Mouse (Mus musculus): Measurements from ENCODE around the gene Slc37a2. TPM values are rescaled to one million over a fixed set of nuclear protein-coding genes. Genes with fewer than 3 reads are reported as not detected.
A peak's percentile ranks its signal among the peaks of the same experiment; 100 is the strongest.

Gene Slc37a2
- polyA plus RNA-seq, 1 experiment from 2014 or later: 1.0 TPM

DNA sequence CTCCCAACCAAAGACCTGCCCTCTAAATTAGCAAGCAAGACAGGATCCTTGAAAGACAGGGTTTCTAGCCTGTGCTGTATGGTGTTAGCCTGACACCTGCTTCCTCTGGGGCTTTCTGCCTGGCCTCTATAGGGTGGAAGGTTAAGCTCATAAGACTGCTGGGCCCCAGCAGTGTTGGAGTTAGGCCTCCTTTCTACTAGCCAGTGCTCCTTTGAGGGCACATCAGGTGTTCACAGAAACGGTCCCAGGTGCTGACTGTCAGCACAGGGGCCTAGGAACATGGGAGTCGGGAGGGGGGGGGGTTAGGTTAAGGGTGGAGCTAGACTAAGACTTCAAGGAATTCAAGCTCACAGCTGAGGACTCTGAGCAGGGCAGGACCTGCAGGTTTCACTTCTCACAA, 10.1 kb downstream of the Slc37a2 start:
- no peak for ATAC-seq (ENCODE audit: low read depth)
- H3K9ac ChIP-seq: no peak overlapping the region
- peaks cover 6% of the 10 kb centered on the region; the same call in 1 of the 2 replicates for H3K4me1 ChIP-seq (replicated peaks)
- H3K36me3 ChIP-seq: no peaks in the 10 kb centered on the region
- no peak overlapping the region for H3K4me2 ChIP-seq
- H3K9me3 ChIP-seq: no peaks in the 10 kb centered on the region
- no peak overlapping the region for H3K27ac ChIP-seq (replicated peaks)
- H3K27me3 ChIP-seq: no peaks in the 10 kb centered on the region
- no peak overlapping the region for H3K4me3 ChIP-seq
- WGBS: 85% methylated on average over 2 of the region's 2 CpGs

DNA sequence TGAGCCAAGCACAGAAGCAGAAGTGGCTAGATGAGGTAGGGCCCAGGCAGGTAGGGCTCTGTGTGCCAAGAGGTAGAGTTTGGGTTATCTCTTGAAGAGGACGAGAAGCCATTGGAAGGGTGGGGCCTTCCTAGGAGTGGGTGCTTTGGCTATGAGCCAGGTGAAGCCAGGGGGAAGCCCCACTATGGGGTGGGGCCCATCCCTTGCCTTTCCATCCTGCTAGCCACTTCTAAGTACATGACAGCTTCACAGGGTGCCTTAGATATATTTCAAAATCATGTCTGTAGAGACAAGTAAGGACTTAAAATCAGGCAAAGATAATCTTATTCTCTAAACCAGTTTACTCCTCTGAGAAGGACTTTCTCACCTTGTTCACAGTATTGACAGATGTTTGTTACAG, 10.9 kb downstream of the Slc37a2 start:
- Histone ChIP-seq H3K9me3 (no peaks in the 10 kb centered on the region), H3K27me3 (no peaks in the 10 kb centered on the region), H3K36me3 (no peaks in the 10 kb centered on the region), H3K27ac (replicated peaks) (no peak overlapping the region), H3K4me3 (no peak overlapping the region), H3K4me2 (no peak overlapping the region), H3K9ac (no peak overlapping the region), H3K4me1 (replicated peaks) (peaks cover 6% of the 10 kb centered on the region; the same call in 1 of the 2 replicates)
- WGBS: 81% methylated on average over 1 of the region's 1 CpGs
- ATAC-seq (ENCODE audit: low read depth): no peak

DNA sequence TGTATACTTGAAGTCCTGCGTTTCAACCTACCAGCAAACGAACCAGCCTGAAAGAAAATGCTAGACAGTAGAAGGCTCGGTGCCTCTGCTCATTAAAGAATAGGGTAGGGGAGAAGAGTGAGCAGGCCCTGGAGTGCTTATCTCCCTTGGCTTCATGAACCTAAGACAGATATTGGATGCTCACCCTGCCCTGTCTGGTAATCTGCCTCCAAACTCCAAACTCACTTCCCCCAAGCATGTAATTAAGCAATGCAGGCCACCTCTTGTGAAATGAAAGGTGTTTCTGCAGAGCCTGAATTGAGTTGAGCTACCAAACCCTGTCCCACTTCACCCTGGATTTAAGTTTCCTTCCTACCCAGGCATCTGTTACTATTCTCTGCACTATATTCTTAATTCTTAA, 12.8 kb downstream of the Slc37a2 start:
- WGBS: 85% methylated on average over 3 of the region's 3 CpGs
- H3K9me3 ChIP-seq: no peaks in the 10 kb centered on the region

DNA sequence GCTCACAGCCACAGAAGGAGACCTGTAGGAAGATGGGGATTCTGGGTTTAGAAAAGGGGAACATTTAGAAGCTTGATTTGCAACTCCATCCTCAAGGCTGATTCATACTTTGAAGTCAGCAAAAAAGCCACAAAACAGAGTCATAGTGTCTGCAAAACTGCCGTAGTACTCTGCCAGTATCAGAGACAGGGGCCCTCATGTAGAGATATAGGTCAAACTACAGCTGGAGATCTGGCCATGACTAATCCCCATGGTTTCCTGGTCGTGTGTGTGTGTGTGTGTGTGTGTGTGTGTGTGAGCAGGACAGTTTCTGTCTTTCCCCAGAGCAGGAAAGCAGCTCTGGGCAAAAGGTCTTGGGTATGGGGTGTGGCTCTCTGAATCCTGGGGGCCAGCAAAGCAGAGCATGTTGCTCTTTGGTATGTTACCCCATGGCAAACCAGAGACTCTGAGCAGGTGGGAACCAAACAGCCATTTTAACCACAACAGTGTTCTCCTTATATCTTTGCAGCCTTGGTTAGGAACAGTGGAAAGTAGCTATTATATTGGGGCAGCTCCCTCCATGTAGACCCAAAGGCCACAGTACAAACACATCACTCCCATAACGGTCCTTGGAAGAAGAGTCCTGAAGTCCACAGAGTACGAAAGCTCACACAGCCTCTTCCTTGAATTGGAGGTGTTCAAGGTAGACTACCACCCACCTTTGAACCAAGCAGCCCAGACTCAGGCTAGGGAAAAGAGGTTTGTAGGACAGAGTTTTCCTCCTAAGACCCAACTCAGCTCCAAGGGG, 19.4 kb downstream of the Slc37a2 start:
- whole genome bisulfite sequencing: 72% methylated on average over 4 of the region's 4 CpGs
- no peaks in the 10 kb centered on the region for H3K4me1 ChIP-seq (replicated peaks)

More for the DNA sequence above, 12.8 kb downstream of the Slc37a2 start:
- H3K9ac ChIP-seq: no peak overlapping the region
- no peak for ATAC-seq (ENCODE audit: low read depth)
- H3K36me3 ChIP-seq: no peaks in the 10 kb centered on the region
- H3K27ac ChIP-seq (replicated peaks): no peak overlapping the region
- H3K4me3 ChIP-seq: no peak overlapping the region
- H3K27me3 ChIP-seq: no peaks in the 10 kb centered on the region
- H3K4me1 ChIP-seq (replicated peaks): no peaks in the 10 kb centered on the region
- no peak overlapping the region for H3K4me2 ChIP-seq

DNA sequence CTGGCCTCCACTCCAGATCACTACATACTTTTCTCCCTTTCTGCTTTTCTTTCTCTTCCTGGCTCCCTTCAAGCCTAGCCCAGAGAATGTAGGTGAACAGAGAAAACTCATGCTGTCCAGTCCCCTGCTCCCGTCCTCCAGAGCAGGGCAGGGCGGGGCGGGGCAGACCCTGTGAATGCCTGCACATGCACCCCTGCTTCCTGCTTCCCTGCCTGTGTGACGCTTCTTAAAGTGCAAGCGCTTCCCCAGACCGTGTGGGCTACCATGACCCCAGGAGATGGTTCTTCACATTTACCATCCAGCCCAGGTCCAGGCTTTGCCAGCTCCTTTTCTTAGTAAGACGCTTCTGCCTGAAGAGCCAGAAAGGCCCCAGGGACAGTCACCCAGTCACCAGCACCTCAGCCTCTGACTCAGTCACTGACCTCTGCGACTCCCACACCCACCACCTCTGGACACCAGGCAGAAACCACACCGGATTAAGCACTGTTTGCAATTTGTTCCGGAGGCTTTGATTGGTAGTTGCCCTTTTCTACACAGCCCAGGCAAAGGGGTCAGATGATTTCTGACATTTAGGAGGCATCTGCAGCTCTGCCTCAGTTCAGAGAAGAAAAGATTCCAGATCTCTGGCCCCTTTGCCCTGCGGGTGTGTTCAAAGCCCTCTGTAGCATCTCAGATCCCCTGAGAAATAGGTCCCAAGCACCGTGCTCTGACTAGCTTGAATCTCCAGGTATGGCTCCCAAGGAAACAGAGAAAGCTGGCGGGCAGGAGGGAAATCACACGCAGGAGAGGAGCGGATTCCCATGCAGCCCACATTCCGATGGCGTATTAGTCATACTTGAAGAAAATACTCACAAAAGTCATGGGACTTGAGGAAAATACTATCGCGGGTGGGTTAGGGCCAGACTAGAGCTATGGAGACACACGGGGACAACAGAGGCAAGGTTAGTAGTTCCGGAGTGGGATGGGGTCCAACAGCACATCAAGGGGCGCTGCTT, 23.0 kb downstream of the Slc37a2 start:
- no peak overlapping the region for H3K4me2 ChIP-seq
- H3K27ac ChIP-seq (replicated peaks): no peak overlapping the region
- no peaks in the 10 kb centered on the region for H3K36me3 ChIP-seq
- no peak overlapping the region for H3K4me3 ChIP-seq
- H3K9me3 ChIP-seq: no peaks in the 10 kb centered on the region
- WGBS: 69% methylated on average over 22 of the region's 22 CpGs
- H3K27me3 ChIP-seq: no peaks in the 10 kb centered on the region
- H3K4me1 ChIP-seq (replicated peaks): peaks cover 15% of the 10 kb centered on the region
- no peak overlapping the region for H3K9ac ChIP-seq
- ATAC-seq (ENCODE audit: low read depth): no peak

More for the DNA sequence above, 19.4 kb downstream of the Slc37a2 start:
- H3K9me3 ChIP-seq: no peaks in the 10 kb centered on the region
- no peaks in the 10 kb centered on the region for H3K36me3 ChIP-seq
- no peak for ATAC-seq (ENCODE audit: low read depth)
- no peak overlapping the region for H3K4me2 ChIP-seq
- no peak overlapping the region for H3K9ac ChIP-seq
- no peak overlapping the region for H3K27ac ChIP-seq (replicated peaks)
- no peak overlapping the region for H3K4me3 ChIP-seq
- H3K27me3 ChIP-seq: no peaks in the 10 kb centered on the region

DNA sequence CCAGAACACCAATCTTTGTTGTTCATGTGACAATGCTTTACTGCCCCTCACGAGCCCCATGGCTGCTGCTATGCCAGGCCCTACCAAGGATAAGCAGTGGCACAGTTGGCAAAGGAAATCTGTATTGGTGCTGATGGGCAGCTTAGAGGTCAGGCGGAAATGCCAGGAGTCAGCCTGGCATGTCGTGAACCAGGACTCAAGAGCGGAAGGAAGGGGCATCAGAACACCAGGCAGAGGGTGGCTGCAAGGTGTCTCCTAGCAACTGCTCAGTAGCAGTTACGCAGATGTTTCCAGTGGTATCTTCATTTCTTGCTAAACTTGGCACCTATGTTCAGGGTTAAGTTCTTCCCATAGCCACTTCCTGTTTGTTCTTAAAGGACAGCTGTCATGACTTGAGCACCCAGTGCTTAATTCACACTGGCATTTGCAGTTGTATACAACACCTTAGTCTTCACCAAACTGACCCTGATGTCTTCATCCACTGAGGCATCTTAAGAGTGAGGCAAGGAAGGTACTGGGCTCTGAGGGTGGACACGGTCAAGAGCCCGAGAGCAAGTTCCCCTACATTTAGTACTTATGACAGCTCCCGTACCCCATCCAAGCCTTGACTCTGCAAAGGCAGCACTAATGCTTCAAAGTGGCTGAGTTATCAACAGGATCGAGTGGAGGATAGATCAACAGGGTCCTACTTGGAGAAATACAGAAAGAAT, 24.9 kb downstream of the Slc37a2 start:
- ATAC-seq (ENCODE audit: low read depth): no peak
- H3K36me3 ChIP-seq: 0 out of 2 replicates have a peak, but pooled peaks cover 2% of the 10 kb centered on the region
- H3K27me3 ChIP-seq: no peaks in the 10 kb centered on the region
- H3K9me3 ChIP-seq: no peaks in the 10 kb centered on the region
- H3K27ac ChIP-seq (replicated peaks): no peak overlapping the region
- H3K4me2 ChIP-seq: no peak overlapping the region
- H3K4me1 ChIP-seq (replicated peaks): peaks cover 15% of the 10 kb centered on the region
- 92% methylated on average over 9 of the region's 9 CpGs for WGBS
- no peak overlapping the region for H3K9ac ChIP-seq
- no peak overlapping the region for H3K4me3 ChIP-seq

DNA sequence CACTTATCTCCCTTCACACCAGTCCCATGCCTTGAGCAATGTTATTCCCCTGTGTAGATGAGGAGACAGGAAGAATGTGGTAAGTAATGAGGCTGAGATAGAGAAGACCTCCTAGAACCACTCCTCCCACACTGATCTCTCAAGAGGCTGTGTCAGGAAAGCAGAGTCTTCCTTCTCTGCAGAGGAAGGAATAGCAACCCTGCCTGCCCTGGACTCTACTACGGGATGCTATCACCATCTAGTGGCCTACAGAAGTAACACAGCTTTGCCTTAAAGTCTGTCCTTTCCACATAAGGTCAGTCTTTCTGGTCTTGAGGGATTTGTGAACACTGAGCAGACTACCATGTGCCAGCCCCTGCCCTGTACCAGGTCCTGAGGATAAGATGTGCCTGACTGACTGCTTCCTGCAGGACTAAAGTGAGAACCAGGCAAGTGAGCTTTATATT, 25.6 kb downstream of the Slc37a2 start:
- WGBS: 4% methylated on average over 1 of the region's 1 CpGs
- peak; percentile 91 for ATAC-seq (ENCODE audit: low read depth)
- no peak overlapping the region for H3K4me2 ChIP-seq
- no peaks in the 10 kb centered on the region for H3K9me3 ChIP-seq
- H3K27ac ChIP-seq (replicated peaks): peak overlapping the region; percentile 4; the same call in 1 of the 2 replicates
- H3K4me1 ChIP-seq (replicated peaks): peaks cover 15% of the 10 kb centered on the region
- no peak overlapping the region for H3K4me3 ChIP-seq
- no peaks in the 10 kb centered on the region for H3K27me3 ChIP-seq
- H3K36me3 ChIP-seq: 0 out of 2 replicates have a peak, but pooled peaks cover 3% of the 10 kb centered on the region
- no peak overlapping the region for H3K9ac ChIP-seq

DNA sequence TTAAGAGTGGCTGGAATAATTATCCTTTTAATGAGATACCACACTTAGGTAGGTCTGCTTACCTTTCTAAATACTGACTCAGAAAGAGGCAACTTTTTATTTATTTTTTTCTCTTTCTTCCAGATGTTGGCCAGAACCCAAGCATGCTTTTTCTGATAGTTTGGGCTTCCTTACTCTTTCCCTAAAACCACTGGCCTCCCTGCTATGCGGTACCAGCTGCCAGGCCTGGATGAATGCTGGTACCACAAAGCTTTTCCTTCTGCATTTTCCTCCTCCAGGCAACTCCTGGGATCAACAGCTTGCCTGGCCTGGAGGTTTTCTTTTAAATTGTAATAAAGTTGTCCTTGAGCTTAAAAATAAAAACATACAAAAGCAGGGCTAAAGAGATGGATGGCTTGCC, 30.0 kb downstream of the Slc37a2 start:
- H3K9ac ChIP-seq: no peak overlapping the region
- H3K36me3 ChIP-seq: peaks cover 3% of the 10 kb centered on the region; the same call in 1 of the 2 replicates
- ATAC-seq (ENCODE audit: low read depth): no peak
- no peaks in the 10 kb centered on the region for H3K27me3 ChIP-seq
- H3K4me1 ChIP-seq (replicated peaks): peaks cover 20% of the 10 kb centered on the region
- 97% methylated on average over 1 of the region's 1 CpGs for WGBS
- no peaks in the 10 kb centered on the region for H3K9me3 ChIP-seq
- no peak overlapping the region for H3K27ac ChIP-seq (replicated peaks)
- H3K4me2 ChIP-seq: no peak overlapping the region
- H3K4me3 ChIP-seq: no peak overlapping the region

DNA sequence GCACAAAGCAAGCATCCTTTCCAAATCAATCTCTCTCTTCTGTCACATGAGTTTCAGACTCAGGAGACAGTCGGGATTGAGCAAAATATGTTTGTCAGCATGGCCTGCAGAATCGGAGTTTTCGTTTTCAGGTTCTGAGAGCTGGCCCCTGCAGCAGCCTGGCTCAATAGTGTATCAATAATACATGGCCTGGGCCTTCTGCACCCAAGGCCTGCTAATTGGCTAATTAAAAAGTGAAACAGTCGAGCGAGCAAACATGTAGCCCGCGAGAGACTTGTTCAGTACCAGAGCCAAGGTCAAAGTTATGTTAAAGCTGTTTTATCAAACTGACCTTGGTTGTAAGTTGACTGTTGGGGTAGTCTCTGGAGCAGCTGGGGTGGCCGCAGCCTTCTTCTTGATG, 34.8 kb downstream of the Slc37a2 start:
- 84% methylated on average over 8 of the region's 8 CpGs for WGBS
- H3K4me2 ChIP-seq: no peak overlapping the region
- H3K9ac ChIP-seq: no peak overlapping the region
- no peaks in the 10 kb centered on the region for H3K27me3 ChIP-seq
- ATAC-seq (ENCODE audit: low read depth): no peak
- no peaks in the 10 kb centered on the region for H3K9me3 ChIP-seq
- no peak overlapping the region for H3K4me3 ChIP-seq
- no peak overlapping the region for H3K27ac ChIP-seq (replicated peaks)
- H3K36me3 ChIP-seq: peaks cover 3% of the 10 kb centered on the region; the same call in 1 of the 2 replicates
- H3K4me1 ChIP-seq (replicated peaks): peaks cover 6% of the 10 kb centered on the region; the same call in 1 of the 2 replicates

DNA sequence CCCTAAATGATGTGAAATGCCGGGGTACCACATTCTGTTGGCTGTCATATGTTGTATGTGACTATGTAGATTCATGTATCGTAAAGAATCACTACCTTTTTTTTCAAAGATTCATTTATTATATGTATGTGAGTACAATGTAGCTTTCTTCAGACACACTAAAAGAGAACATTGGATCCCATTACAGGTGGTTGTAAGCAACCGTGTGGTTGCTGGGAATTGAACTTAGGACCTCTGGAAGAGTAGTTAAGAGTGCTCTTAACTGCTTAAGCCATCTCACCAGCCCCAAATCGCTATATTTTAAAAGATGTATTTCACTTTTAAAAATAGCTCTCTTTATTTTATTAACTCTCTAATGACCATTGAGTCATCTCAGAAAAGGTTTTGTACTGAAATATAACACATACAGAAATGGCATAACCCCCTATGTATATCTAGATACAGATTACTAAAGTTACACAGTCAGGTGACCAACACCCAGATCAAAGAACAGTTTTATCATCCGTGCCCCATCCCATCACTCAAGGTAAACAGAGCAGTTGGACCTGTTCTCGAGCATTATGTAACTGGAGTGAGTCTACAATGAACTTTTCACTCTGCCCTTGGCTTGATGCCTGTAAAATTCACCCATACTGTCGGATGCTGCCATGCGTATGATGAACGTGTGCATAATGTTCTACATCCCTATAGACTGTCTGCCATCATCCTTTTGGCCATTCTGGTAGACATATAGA, 41.0 kb downstream of the Slc37a2 start:
- Histone ChIP-seq H3K4me3 (no peak overlapping the region), H3K4me1 (replicated peaks) (no peaks in the 10 kb centered on the region), H3K36me3 (no peaks in the 10 kb centered on the region), H3K9ac (no peak overlapping the region), H3K9me3 (no peaks in the 10 kb centered on the region), H3K27me3 (no peaks in the 10 kb centered on the region), H3K4me2 (no peak overlapping the region), H3K27ac (replicated peaks) (no peak overlapping the region)
- 90% methylated on average over 9 of the region's 9 CpGs for WGBS
- no peak for ATAC-seq (ENCODE audit: low read depth)

DNA sequence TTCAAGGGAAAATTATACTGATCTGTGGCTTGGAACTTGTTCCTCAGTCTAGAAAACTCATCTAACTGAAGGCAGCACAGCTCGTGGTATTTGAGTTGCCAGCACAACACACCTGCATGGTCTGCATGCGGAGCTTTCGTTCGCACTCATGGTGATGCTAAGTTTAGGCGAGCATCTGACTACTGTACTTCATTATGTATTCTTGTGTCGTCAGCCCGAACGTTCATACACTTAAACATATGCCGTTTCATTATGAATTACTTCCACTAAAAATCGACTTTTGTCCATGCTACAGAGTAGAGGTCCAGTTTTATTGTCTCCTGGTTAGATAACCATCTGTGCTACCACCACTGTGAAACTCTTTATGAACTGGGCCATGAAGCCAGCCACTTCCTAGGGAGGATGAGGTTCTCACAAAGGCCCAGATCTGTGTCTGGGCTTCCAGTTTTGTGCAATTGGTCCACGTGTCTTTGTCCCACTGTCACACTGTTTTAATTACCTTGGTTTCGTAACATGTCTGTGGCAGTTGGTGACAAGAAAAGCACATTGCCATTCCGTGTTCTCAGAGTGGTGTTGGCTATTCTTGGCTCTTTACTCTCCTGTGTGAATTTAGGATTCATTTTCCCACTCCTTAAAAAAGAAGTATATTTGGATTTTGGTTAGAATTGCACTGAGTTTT, 42.3 kb downstream of the Slc37a2 start:
- no peak for ATAC-seq (ENCODE audit: low read depth)
- Histone ChIP-seq H3K9me3 (no peaks in the 10 kb centered on the region), H3K4me3 (no peak overlapping the region), H3K4me1 (replicated peaks) (peaks cover 10% of the 10 kb centered on the region), H3K27ac (replicated peaks) (no peak overlapping the region), H3K4me2 (no peak overlapping the region), H3K27me3 (no peaks in the 10 kb centered on the region), H3K9ac (no peak overlapping the region), H3K36me3 (no peaks in the 10 kb centered on the region)
- WGBS: 87% methylated on average over 13 of the region's 13 CpGs
